Mouse (Mus musculus): Measurements from ENCODE around the gene Mef2d.

Gene Mef2d

DNA sequence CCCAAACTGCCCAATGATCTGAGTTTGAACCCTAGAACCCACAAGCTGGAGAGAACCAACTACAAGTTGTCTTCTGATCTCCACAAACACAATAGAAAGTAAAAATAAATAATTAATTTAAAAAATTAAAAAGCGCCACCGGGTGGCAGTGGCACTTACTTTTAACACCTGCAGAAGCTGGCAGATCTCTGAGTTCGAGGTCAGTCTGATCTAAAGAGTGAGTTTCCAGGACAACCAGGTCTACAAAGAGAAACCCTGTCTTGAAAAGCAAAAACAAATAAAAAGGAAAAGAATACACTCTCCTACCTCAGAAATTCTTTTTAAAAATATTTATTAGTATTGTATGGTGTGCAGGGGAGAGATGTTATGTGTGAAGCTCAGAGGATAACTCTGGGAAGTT lies 4.4 kb upstream of the Mef2d start:
- no peak for DNase-seq (ENCODE audit: low spot score)

DNA sequence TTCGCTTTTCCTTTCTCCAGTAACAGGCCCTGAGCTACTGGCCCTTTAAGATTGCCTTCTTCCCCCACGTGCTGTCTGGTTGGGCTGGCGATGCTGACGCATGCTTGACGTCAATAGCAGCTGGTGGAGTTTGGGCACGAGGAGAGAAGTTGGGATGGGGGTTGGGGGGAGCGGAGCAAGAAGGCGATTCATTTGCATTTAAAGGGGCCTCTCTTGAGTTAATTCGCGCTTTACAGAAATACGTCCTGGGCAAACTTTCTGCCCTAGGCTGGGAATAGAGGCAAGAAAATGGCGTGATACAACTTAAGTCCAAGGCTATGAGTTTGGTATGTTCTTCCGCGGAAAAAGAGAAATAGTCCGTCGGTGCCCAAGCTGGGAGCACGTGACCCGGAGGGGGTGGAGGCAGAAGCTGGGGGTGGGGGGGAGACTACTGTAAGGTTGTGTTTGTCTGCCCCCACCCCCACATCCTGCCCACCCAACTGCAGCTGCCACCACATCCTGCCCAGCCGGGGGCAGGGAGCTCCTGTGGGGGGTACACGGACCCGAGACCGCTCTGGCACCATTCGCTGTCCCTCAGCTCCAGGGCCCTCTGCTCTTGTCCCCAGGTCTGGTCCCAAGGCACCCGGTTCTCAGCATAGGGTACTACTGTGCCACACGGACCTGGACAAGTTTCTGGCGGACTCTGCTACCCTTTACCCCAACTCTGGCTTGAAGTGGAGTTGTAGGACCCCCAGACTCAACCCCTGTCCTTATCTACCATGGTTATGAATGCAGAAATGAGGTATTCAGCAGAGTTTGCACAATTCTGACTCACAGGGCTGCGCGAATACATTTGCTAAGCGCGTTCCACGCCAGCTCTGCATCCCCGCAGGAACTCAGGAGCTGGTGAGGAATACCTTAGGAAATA lies 3.6 kb upstream of the Mef2d start:
- peak; percentile 76 for DNase-seq (ENCODE audit: low spot score)

- DNase-seq (ENCODE audit: low spot score) = no peak
Measured at GRCm38 (mm10) chr3:88139243-88140177, 2.7 kb upstream of the Mef2d start.

DNA sequence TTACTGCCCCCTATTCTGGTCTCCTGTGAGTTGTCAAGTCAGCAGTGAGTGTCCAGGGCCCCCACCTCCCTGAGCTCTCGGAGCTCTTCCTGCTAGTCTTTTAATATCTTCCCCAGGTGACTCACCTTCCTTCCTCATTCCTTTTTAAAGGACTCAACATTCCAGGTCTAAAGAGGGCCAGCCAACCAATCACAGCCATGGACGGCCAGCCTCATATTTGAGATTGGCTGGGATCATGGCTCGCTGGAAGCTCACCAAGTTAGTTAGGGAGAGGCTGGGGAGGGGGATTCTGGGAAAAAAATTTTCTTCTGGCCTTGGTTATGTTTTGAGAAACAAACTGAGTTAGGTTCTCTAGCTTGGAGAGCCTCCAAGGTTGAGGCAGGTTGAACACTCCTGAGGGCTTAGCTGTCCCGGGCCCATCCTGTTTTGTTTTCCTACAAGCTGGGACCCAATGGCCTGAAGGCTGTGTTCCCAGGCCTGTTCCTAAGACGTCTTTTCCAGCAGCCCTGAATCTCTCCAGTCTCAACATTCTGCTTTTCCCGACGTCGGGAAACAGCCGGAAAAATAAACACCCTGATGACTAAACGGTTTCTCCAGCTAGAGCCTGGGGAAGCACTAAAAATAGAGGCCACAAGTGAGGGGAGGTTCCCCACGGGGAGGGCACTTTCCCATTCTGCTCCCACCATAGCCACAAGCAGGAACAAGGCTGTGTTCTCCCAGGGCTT lies 1.8 kb upstream of the Mef2d start:
- DNase-seq (ENCODE audit: low spot score) = no peak

DNA sequence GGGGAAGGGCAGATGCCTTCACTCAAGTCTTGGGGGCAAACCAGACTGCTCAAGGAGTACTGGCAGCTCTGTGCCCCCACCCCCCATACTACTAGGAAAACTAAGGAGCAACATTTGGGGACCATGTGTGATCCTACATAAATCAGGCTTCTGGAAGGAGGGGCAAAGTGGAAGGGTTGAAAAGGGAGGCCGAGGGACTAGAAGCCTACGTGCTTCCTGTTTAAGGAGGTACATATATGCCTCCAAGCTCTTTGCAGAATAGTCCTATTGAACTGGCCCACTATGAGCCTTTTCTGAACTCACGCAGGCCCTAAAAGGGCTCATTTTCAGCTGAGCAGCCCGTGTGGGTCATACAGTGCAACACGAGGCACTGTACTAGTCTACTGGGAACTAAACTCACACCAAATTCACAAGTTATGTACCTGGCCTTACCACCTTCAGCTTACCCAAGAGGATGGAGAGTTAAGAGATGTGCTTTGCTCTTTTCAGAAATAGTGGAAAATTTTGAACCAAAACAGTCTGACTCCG lies 1.2 kb upstream of the Mef2d start:
- no peak for DNase-seq (ENCODE audit: low spot score)

GRCm38 (mm10) chr3:88141439-88141786 lies 759 bp upstream of the Mef2d start:
- DNase-seq (ENCODE audit: low spot score) = no peak

GRCm38 (mm10) chr3:88142546-88142915 lies 359 bp downstream of the Mef2d start:
- DNase-seq (ENCODE audit: low spot score) = peak; percentile 42

- peak; percentile 40 for DNase-seq (ENCODE audit: low spot score)
Measured at GRCm38 (mm10) chr3:88142916-88143771, 972 bp downstream of the Mef2d start.

- DNase-seq (ENCODE audit: low spot score) = peak; percentile 51
Measured at GRCm38 (mm10) chr3:88143961-88144486, 1.9 kb downstream of the Mef2d start.

DNA sequence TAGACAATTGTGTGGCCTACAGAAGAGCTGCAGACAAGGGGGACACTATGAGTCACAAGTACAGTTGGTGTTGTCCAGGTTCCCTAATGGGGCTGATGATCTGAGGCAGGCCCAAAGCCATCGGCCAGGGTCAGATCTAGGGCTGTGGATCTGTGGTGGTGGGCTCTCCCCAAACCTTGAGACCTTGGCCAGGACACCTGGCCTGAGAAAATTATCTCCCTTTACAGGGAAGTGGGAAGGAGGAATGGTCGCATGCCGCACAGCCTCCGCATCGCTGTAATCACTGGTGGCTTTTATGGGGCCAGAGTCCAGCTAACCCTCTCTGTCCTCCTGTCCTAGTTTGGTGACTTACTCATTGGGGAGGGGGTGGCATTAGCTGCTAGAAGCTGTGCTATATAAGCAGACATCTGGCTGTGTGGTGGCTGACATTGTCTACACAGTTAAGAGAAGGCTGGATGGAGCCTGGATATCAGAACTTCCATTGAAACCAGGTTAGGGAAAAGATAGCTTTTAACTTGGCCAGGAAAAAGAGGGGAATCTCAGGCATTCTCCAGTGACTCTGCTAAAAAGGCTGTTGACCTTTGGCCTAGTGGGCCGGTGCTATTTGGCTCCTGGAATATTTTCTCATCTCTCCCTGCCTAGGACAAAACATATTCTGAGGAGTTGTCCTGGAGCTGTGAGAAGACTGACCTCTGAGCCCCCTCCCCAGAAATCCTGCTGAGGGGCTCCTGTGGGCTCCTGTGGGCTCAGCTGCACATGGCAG lies 2.7 kb downstream of the Mef2d start:
- no peak for DNase-seq (ENCODE audit: low spot score)

GRCm38 (mm10) chr3:88145411-88145782 lies 3.2 kb downstream of the Mef2d start:
- DNase-seq (ENCODE audit: low spot score) = no peak

DNA sequence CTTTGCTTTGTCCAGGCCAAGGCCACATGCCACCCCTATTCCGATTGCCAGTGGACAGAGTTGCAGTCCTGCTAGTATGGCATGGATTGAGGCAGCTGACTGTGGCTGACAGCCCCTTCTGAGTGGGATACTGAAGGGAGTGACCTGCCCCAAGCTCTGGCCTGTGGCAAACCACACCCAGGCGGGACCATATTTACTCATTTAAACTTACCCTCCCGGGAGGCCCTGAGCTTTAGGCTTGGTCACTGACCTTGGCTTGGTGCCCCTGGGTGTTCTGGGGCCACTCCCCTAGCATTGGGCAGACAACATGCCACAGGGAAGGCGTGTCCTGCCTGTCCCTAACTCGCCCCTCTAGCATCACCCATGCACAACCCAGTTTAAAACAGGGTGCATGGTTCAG lies 3.8 kb downstream of the Mef2d start:
- no peak for DNase-seq (ENCODE audit: low spot score)

DNA sequence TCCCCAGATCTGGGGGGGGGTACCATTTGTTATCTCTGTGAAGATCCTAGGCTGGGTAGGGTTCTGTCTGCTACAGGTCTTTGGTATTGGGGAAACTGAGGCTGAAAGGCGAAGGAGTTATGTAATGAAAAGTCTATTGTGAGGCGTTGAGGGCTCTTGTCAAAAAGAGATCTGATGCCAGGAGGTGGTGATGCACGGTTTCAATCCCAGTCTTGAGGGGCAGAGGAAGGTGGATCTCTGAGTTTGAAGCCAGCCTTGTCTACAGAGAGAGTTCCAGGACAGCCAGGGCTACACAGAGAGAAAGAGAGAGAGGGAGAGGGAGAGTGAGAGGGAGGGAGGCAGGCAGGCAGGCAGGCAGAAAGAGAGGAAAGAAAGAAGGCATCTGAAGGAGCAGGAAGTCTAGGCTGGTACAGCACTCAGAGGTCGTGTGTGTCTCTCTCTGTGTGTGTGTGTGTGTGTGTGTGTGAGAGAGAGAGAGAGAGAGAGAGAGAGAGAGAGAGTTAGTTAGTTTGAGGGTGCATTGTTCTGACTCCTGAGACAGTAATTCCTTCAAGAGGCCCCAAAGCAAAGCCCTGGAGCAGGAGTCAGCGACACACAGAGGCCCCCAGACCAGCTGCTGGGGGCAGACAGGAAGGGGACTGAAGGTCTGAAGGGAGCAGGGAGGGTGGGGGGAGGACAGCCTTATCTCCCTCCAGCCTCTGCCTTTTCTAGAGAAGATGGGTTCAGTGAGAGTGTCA lies 4.4 kb downstream of the Mef2d start:
- no peak for DNase-seq (ENCODE audit: low spot score)

DNA sequence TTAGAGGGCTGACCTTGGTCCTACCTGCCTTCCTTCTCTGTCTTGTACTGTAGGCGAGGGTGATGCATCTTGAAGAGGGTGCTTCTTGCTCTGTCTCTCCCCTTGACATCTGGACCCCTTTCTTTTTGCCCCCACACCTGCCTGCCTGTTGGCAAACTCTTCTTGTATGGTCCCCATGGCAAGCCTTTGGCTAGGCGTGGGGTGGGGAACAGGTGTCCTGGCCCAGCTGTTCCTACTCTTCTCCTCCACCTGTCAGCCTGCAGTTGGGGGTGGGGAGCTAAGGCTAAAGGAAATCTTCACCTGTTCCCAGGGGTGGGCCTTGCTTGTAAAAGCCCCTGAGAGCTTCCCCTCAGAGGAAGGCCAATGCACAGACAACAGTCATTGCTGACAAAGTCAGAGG lies 5.3 kb downstream of the Mef2d start:
- no peak for DNase-seq (ENCODE audit: low spot score)

DNA sequence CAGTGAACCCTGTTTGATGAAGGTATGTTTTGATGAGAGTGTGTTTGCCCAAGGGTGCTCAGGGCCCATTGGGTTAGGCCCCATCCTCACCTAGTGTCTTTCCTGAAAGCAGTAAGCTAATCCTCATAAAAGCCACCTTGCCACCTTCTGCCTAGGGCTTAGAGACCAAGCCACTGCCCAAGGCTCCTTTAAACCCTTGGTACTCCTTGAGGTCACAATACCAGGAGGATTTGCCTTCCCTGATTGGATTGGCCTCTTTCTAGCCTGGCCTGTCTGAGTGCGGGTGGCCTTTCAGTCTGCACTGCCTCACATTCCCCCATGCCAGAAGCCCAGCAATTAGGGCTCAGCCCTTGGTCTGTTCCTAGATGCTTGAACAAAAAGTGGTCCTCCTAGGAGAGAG lies 5.7 kb downstream of the Mef2d start:
- no peak for DNase-seq (ENCODE audit: low spot score)

- DNase-seq (ENCODE audit: low spot score) = no peak
Measured at GRCm38 (mm10) chr3:88148354-88148753, 6.2 kb downstream of the Mef2d start.

DNA sequence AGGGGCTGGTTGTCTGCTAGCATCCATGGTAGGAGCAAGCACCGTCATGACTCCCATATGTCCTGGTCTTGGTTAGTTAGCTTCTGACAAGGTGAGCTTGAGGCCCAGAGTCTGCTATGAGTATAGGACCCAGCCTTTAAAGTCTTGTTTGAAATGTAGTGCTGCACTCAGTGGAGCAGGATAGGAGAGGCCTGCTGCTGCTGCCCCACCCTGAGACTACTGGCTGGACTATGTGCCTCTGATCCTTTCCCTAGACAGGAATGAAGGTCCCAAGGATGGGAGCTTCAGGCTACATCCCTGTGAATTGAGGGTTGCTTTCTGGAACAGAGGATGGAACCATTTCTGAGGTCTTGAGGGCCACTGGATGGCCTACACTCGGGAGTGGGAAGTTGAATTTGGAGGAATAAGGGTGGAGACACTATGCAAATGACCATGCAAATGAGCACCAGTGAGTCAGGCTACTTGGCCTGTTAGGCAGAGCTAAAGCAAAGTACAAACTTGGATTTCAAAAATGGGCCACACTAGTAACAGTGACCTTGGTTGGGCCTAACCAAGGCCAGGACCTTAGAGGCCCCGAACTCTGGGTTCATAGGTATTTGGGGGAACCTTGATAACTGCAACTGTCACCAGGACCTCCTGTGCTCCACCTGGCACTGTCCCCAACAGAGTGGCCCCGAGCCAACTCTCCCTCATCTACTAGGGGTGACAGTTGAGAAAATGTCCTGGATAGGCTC lies 6.8 kb downstream of the Mef2d start:
- no peak for DNase-seq (ENCODE audit: low spot score)

DNA sequence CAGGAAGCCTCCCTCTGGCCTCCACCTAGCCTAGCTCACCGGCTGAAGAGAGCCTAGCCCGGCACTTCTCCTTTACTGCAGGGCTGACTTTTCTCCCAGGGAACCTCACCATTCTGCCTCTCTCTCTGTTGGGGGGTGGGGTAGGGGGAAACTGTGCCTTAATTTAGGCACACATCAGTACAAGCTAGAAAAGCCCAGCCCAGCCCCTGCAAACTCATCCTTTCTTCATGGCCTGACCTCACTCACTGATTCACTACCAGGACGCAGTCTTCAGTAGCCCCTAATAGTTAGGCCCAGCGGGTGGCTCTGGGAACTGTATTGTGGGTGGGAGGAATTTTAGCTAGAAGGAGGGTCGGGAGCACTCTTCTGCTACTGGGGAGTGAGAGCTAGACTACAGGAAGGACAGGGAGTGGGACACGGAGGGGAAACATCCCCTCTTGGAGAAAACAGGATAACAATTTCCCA lies 7.4 kb downstream of the Mef2d start:
- DNase-seq (ENCODE audit: low spot score) = no peak
